Mouse (Mus musculus): ENCODE results near the gene Gnl3l.

GRCm38 (mm10) chrX:150955441-150955840 is 61.7 kb downstream of the Gnl3l start:
- TF ChIP-seq GATA1 (IDR thresholded peaks at IDR 0.05; ENCODE audit: borderline replicate concordance, low read length): no peak
- TF ChIP-seq FLI1 (IDR thresholded peaks at IDR 0.05; ENCODE audit: low read length): no peak
